Mouse (Mus musculus) c-Kit-positive CD71-positive TER-119-positive erythroid progenitor cells, embryonic 14.5 days (primary cell): Measurements from ENCODE around the gene Zcchc2.

Experiments used
- DNase-seq: peaks from one replicate; pipeline ENCODE4 v3.0.0-alpha.2; 2013; ENCODE audit warnings: low spot score

The Zcchc2 gene

DNA sequence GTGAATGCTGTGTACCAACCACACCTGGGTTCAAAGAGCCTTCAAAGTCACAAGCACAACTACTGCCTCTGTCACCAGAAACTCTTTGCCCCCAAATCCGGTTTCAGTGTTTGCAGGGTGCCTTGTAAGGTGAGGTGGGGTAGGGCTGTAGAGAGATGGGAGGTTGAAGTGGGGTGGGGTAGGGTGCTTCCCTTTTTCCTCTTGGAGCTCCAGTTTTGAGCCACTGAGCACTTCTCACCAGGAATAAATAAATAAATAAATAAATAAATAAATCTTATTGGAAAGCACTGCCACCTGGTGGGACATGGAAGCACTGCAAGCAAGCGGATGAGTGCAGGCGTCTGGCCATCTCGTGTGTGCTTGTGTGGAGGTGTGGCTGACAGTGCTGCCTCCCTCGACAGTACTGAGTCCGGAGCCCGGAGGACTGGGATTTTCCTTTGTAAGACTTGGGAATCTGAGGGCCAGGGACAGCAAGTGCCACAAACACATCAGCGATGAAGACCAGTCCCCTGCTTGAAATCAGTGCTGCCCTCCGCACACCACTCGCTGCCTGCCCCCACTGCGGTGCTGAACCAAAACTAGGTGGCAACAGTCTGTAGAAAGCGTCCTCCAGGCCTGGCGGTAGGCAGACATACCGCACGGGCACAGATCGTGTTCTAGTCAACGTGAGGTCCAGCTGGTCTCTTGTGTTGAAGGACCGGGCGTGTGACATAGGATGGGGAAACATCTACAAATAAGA, 46.8 kb downstream of the Zcchc2 start:
- peak; percentile 57 for DNase-seq

DNA sequence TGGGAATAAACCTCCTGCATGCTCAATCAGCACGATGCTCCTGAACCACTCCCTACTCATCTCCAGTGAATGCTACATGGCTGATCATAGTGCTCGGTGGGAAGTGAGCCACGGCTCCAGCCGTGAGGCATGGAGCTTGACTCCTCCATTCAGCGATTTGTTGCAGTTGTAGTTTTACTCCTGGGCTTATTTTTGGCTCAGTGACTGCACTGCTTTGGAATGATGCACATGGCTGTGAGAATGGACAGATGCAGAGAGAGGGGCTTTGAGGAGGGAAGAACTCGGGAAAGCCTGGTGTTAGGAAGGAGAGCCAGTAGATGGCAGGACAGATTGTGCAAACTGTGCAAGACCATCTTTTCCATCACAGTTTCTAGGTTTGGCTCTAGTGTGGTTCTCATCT, 49.1 kb downstream of the Zcchc2 start:
- no peak for DNase-seq

DNA sequence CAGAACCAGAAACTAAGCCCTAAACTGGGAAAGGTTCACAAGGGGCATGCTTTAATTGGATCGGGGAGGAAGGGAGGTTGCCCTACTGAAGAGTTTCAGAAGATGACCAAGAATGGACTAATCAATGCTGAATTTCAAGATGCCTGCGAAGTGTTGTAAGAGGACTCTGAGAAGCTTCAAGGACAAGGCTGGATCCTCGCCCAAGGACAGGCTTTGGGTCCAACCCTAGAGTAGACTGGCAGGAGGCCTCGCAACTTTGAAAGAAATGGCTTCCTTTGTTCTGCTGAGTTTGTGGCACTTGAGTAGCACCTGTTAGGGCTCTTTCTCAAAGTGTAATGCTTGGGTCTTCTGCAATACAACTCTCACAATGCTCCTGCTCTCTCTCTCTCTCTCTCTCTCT, 50.1 kb downstream of the Zcchc2 start:
- no peak for DNase-seq

DNA sequence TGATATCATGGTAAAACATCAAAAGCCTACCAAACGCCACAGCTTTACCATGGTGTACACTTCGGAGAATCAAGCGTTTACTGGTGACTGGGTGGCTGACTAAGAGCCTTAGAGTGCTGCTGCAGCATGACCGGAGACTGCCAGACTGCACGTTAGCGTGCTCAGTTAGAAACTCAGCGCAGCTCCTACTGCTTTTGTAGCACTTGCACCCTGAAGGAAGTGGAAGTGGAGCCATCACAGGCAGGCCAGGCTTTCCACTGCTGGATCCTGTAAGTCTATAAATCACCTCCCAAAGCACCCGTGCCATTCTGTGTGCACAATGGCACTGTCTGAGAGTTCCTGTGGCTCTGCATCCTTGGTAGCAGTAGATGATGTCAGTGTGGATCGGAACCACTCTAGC, 52.0 kb downstream of the Zcchc2 start:
- no peak for DNase-seq

DNA sequence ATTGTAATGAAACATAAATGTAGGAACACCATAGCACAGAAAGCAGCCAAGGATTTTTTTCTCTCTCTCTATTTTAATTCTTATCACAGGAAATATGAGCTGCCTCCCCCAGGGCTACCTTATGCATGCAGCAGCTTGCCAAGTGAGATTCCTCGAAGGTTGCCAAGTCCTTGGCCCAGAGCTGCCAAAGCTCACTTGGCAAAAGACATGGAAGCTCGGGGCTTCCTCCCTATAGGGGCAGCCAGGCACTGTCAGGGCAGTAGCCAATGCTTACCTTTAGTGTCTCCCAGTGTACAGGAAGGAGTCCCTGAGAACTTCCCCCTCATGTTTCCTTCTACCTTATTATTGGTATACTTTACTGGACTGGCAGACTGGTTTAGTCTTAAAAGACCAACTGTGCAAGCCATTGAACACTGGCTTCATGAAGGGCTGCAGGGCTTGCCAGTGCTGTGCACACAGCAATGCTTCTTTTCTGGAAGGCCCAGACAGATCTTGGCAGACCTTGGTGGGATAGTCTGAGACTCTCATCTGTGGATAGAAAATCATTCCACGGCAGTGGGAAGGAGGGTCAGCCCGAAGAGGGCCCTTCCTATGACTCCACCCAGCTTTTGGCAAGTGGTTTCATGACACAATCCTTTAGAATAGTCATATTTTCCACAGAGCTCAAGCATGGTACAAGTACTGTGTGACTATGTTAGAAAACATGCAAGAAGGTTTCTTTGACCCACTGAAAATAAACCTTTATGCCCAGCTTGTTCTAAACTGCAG, 53.0 kb downstream of the Zcchc2 start:
- no peak for DNase-seq

DNA sequence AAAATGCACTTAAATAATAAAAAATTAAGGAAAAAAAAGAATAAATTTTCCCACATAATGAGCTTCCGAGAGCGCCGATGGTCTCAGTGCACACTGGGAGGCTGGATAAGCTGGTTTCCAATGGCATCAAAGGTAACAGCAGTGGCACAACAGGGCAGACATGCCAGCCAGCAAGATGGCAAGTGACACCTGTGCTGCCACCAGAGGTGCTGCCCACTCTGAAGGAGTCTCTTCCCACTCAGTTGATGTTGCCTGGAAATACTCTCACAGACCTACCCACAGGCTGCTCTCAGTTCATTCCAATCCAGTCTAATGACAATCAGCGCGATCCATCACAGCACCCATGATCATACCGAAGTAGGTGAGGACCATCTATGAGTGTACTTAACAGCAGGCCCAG, 58.8 kb downstream of the Zcchc2 start:
- DNase-seq: no peak

DNA sequence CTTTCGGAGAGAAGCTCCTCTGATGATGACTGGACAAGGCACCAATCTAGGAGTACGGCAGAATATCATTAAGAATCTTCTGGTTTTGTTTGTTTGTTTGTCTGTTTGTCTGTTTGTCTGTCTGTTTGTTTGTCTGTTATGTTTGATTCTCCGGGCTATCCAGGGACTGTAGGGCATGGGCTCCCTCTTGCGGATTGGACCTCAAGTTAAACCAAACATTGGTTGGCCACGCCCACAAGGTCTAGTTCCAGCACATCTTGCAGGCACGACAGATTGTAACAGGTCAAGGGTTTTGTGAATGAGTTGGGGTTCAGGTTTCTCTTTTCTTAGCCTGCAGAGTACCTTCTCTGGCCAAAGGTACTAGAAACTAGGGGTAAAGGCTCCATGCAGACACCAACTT, 64.8 kb downstream of the Zcchc2 start:
- no peak for DNase-seq

DNA sequence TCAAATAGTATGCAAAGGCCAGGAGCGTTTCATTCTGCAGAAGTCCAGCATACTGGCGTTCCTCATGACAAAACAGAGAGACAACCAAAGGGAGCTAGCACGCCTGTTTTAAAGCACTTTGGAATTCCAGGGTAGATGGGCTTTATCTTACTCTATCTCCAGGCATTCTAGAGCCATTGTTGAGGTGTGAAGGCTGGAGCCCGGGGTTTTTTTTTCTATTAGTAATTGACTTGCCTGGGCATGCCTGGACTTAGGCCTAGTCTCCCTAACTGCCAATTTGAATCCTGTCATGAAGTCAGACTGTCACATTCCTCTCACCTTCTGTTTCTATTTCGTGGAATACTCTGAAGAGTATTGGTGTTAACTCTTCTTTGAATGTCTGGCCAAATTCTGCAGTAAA, 68.1 kb downstream of the Zcchc2 start:
- no peak for DNase-seq

DNA sequence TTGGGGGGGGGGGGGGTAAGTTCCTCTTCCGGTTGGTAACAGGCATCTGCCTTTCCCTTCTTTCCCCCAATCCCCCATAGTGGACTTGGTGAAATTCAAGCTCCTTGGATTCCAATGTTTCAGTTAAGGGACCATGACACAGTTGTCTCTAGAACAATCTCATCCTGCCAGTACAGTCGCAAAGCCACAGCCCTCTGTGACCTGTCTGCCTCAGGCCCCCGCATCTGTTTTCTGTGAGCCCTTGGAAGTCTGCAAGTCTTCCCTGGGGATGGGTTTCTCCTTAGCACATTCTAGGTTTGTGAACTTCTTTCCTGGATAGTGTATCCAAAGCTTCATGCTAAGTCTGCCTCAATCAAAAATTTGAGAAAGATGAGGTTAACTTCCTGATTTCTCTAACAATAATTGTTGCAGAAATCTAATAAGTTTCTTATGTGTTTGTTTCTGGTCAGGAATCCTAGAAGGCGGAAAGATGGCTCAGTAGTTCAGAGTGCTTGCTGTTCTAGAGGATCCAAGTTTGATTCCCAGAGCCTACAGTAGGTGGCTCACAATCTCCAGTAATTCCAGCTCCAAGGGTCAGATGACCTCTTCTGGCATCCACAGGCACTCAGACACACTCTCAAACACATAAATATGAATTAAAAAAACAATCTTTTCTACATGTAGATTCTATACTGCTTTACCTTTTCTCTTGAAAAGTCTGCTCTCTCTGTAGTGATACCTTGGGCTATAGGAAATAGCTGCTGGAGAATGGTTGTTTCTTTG, 69.5 kb downstream of the Zcchc2 start:
- DNase-seq: no peak

DNA sequence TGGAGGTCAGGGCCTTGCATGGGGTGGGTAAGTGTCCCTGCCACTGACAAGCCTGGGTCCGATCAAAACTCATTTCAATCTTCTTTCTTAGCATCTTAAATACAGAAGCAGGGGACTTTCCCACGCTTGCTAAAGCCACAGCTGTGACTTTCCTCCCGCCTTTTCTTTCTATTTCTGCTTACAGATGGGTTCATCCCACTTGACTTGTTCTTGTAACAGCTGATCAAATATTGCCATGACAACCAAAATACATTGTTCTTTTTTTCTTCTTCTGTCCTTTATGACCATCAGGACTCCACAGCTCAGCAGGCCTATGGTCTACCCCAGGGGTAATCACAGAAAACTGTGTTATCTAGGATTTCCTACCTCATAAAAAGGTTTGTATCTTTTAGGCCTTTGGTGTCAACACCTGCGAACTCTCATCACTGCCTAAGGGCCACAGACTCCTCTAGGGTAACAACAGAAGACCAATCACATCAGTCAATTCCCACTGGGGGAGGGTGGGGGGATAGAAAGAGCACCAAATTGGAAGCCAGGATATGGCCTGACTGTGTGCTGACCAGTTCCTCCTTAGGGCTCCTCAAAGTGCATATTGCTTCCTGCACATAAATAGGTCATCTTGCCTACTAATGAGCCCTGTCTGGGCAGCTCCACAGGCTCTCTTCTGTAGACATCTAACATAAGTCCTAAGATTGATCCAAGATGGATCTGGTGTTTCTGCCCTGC, 71.1 kb downstream of the Zcchc2 start:
- no peak for DNase-seq

DNA sequence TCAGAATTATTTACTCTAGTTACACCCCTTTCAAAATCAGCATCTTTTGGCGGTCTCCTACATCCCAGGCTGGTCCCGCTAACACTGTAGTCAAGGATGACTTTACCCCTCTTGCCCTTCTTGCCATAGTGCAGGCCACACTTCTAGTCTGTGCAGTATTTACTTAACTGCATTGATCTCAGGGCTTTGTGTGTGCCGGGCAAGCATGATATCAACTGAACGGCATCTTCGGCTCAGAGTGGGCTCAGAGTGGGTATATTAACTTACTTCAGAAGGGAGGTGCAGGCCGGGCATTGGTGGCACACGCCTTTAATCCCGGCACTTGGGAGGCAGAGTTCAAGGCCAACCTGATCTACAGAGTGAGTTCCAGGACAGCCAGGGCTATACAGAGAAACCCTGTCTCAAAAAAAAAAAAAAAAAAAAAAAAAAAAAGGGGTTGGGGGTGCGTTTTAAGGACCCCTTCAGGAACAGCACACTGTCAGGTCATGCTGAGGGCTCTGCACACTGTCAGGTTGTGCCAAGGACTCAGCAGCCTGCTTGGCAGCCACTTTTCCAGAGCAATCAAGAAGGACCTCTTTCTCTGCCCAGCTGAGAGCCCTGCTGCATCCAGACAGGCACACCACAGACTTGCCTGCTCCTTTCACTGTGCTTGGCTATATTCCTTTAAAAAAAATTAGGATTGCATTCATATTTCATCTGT, 72.8 kb downstream of the Zcchc2 start:
- DNase-seq: no peak

DNA sequence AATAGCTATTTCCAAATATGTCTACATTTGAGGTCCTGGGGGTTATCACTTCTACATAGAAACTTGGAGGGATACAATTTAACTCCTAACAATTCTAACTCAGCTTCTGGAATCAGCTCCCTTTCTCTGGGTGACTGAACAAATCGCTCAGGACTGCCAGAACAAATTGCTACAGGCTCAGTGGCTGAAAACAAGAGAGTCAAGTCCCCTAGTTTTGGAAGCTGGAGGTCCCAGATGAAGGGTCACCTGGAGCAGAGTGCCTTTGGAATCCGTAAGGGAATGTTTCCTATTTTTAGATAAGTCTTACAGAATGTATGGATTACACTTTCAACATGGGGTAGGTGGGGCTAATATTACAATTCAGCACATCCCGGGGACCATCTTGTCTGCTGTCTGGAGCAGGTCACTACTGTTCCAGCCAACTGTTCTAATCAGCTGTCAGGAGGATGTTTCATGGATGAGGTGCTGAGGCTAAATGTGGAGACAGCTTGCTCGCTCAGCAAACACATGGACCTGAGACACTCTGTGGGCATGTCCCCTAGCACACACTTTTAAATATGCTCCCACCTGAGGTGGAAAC, 73.5 kb downstream of the Zcchc2 start:
- no peak for DNase-seq

DNA sequence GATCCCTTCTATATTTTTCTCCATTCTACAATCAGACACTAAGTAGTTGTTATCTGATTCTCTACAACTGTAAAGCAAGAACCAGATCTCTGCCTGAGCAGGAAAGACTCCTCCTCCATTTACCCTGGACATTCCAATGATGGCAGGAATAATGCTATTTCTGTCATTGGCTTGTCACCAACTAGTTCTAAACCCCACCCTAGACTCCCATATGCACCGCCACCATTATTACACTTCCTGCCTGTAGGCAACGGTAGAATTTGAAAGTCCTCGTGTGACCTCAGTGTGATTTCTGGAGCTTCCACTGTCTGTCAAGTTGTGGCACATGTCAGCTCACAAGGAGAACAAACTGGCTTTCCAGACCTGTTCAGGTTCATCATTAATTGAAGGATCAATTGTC, 74.1 kb downstream of the Zcchc2 start:
- no peak for DNase-seq

DNA sequence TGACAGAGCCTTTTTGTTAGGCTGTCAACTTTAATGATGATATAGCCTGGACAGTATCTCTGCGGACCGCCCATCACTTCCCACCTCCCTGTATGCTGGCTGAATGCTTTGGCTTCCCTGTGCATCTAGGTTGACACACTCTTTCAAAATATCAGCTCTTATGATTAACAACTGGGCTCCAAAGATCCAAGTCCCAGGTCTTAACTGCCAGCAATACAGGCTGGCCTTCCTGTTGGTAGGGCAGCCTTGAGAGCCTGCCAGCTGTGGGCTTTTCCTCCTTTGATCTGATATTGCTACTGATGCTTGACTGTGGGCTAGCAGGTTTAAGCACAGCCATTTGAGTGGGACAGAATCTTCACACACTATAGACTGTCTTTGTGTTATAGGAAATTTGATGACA, 74.5 kb downstream of the Zcchc2 start:
- DNase-seq: no peak

DNA sequence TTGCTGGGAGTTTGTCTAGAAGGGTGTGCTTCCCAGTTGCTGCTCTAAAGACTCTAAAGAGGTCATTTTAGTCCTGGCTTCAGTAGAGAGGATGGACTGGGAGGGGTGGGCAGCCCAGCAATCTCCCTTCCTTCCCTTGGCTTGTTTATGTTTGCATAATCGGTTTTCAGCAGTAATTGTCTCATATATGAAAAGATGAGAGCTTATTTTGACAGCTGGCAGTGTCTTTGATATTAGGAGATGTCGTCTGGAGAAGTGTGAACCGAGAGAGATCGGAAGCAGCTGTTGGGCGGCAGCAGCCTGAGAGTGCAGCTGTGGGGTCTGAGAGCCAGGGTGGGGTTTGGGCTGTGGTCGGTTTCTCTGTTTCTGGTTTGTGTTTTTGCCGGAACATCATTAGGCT, 75.5 kb downstream of the Zcchc2 start:
- DNase-seq: no peak

DNA sequence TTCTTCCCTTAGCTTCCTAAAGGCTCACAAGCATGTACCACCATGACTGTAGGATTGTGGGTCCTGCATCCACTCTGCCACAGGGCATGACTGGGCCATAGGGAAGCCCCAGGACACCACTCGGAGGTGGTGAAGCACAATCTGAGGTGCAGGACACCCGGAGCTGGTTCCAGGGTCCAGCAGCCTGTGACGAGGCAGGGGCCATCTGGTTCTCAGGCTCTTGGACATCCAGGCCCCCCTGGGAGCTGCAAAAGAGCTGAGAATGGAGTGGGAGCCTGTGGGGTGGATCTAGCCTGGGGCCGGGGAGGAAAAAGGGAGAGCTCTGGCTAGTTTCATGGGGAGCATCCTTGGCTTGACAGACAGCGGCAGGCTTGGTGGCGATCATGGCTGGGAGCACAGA, 77.1 kb downstream of the Zcchc2 start:
- no peak for DNase-seq

DNA sequence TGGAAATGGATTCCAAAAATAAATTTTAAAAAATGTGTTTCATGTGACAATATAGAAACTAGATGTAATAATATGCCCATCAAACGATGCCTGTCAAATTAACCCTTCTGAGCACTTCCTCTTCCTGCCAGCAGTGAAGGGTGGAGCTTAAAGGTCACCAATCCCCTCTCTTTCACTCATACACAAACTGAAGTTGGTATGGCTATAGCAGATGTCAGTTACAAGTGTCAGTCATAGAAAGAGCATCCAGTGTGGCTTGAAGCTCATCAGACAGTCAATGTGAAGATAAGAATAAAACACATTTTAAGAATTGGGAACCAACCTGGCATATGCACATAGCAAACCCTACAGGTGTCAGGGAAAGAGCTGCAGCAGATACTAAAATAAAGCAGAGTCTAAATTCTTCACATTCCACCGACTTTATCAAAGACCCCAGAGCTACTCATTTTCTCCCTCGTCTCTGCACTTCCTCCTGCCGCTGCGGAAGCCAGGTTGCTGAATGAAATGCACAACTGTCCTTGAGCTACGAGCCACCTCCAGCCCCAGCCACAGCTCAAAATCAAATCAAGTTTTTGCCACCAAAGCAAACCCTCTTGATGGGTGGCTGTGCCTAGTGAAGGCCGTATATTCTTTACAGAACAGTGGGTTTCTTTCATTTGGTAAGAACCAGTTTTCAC, 79.8 kb downstream of the Zcchc2 start:
- no peak for DNase-seq

DNA sequence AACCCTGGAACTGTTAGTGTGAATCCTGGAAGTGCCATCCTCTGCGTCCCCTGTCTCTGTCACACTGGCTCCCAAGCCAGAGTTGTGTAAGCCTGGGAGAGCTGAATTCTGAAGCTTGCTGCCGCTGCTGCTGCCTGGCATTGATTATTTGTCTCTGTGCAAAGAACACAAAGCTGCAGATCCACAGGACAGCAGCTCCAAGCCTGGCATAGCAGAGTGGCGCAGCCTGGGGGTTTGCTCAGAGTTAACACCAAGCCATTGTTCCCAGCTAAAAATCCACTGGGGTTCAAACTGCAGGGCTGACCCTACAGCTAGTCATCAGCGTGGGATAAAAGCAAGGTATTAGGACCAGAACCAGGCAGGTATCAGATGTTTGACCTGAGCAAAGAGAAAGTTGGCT, 80.6 kb downstream of the Zcchc2 start:
- DNase-seq: no peak

DNA sequence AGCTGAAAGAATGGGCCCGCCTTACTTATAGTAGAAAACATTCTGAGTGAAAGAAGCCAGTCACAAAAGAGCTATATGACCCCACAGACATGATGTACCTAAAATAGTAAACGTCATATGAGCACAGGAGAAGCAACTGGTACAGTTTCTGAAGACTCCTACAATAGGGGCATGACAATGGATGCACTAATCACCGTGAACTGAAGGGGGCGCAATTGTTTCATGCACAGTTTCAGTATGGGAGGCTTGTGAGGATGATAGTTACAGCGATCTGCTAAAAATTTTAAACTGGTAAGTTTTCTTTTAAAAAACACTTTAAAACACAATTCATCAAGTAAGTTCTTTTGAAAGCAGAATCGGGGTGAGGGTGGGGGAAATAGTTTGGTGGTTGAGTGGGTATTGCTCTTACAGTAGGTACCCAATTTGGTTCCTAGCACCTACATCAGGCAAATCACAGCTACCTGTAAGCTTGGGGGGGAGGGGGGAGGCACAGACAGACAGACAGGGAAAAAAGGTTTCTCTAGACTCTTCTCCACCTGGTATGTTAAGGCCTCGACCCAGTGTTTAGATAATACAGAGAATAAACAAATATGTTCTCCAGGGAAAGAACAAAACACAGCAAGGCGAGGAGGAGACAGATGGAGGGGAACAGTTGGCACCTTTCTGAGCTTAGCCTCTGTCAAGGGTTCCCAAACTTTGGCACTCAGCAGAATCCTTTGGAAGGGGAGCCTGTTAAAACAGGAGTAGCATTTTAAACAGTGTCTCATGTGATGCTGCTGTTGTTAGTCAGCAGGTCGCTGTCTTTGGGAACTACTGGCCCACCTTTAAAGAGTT, 81.2 kb downstream of the Zcchc2 start:
- DNase-seq: peak; percentile 55

DNA sequence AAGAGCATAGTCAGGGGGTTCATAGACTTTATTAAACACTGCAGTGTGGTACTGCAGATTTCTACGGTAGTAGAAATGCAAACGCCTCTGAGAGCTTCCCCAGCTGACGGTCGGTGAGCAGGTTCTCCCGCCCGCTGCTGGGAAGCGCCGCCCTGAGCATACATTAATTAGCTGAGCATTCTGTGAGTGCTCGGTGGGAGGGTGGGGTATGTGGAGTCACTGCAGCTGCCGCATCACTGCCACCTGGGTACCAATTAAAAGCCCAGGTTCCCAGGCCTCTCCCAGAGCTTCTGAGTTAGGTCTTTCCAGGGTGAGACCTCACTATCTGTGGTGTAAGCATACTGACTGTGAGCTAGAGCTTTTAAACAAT, 81.8 kb downstream of the Zcchc2 start:
- no peak for DNase-seq
